Mouse (Mus musculus) heart, embryonic 12.5 days (tissue): ENCODE measurements around the gene Nkx6-1. TPM values are rescaled to one million over a fixed set of nuclear protein-coding genes. Genes with fewer than 3 reads are reported as not detected.

Experiments used
- ATAC-seq: fragments of 200-750 bp; cut with Nextera tagmentation; 2 replicates; pipeline ENCODE4 v1.8.0; 2017; ENCODE audit warnings: moderate TSS enrichment, moderate library complexity; ENCODE audit not compliant: insufficient number of reproducible peaks, low FRiP score
- H3K27ac ChIP-seq: fragments of 300-500 bp; sonication (generic); 2 replicates; pipeline ENCODE4 v1.5.1; 2016; ENCODE audit warnings: mild to moderate bottlenecking, moderate library complexity; ENCODE audit not compliant: poor library complexity, severe bottlenecking
- H3K27me3 ChIP-seq: fragments of 300-500 bp; sonication (generic); replicated peaks from 2 replicates; pipeline ENCODE4 v1.6.1; 2016; ENCODE audit warnings: mild to moderate bottlenecking, moderate library complexity
- H3K36me3 ChIP-seq: fragments of 300-500 bp; sonication (generic); 2 replicates; pipeline ENCODE4 v1.6.1; 2016; ENCODE audit warnings: mild to moderate bottlenecking, moderate library complexity
- H3K4me1 ChIP-seq: fragments of 300-500 bp; sonication (generic); replicated peaks from 2 replicates; pipeline ENCODE4 v1.6.1; 2016; ENCODE audit warnings: mild to moderate bottlenecking
- H3K4me2 ChIP-seq: fragments of 300-500 bp; sonication (generic); 2 replicates; pipeline ENCODE4 v1.6.1; 2016; ENCODE audit warnings: mild to moderate bottlenecking, moderate library complexity
- H3K4me3 ChIP-seq: fragments of 300-500 bp; sonication (generic); 2 replicates; pipeline ENCODE4 v1.5.1; 2016; ENCODE audit warnings: mild to moderate bottlenecking
- H3K9ac ChIP-seq: fragments of 300-500 bp; sonication (generic); 2 replicates; pipeline ENCODE4 v1.6.1; 2016; ENCODE audit warnings: mild to moderate bottlenecking, moderate library complexity
- H3K9me3 ChIP-seq: fragments of 300-500 bp; sonication (generic); replicated peaks from 2 replicates; pipeline ENCODE4 v1.6.1; 2016; ENCODE audit warnings: mild to moderate bottlenecking, moderate library complexity
- WGBS: fragments of 180-500 bp; shearing (Covaris S2); methylation state at CpG from one replicate; pipeline ENCODE4 v1.1.7; 2016; 5-methylcytosine and 5-hydroxymethylcytosine counted together
- polyA plus RNA-seq: library from polyadenylated mRNA; unstranded; fragments of >200 nt; fragmentation: Nextera tagmentation; extraction: Ambion mirVana; gene quantifications from 2 replicates; pipeline ENCODE4 v1.2.1, GENCODE M21; 2016

The Nkx6-1 gene
- 0.05 TPM in 1 of 2 replicates, not detected in the other for polyA plus RNA-seq

DNA sequence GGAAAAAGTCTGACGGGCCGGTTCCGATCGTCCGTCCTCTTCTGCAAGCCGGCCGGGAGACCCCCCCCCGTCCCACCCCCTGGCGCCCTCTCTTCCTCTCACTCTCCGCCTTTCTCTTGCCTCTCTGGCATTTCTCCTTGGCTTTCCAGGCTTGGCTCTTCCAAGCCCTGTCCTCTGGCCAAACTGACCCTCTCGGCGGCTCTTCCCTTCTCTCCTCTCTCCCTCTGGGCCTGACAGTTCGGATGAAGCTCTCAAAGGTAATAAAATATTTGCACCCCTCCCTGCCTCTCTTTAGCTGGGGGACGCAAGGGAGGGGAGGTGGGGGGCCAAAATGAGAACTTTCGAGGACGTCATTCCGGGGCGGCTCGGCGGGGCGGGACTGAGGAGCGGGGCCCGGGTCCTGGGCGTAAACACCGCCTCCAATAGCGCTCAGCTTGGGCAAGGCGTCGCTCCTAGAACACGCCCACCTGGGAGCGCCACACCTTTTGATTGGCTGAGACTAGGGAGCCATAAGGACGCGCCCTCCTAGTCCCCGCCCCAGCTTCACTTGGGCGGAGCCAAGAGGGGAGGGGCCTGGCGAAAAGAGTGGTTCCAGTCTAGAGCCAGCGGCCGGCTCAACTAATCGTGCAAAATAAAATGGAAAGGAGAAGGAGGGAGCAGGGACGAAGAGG is at the start of gene Nkx6-1:
TSS of gene Nkx6-1 (minus strand) at position 52 of the 671 bp plus-strand sequence.
- peak; percentile 94 for ATAC-seq
- H3K27ac ChIP-seq: no peak within 1 kb of the TSS
- peak within 1 kb of the TSS; percentile 73 for H3K4me2 ChIP-seq
- peak within 1 kb of the TSS; percentile 35 for H3K9ac ChIP-seq
- H3K9me3 ChIP-seq: no peaks in the 10 kb centered on the region
- H3K4me3 ChIP-seq: peak within 1 kb of the TSS; percentile 45
- under 1% methylated on average over 39 of the region's 39 CpGs for WGBS
- H3K36me3 ChIP-seq: no peaks in the 10 kb centered on the region
- H3K4me1 ChIP-seq: peaks cover 23% of the 10 kb centered on the region
- peaks cover 83% of the 10 kb centered on the region for H3K27me3 ChIP-seq

DNA sequence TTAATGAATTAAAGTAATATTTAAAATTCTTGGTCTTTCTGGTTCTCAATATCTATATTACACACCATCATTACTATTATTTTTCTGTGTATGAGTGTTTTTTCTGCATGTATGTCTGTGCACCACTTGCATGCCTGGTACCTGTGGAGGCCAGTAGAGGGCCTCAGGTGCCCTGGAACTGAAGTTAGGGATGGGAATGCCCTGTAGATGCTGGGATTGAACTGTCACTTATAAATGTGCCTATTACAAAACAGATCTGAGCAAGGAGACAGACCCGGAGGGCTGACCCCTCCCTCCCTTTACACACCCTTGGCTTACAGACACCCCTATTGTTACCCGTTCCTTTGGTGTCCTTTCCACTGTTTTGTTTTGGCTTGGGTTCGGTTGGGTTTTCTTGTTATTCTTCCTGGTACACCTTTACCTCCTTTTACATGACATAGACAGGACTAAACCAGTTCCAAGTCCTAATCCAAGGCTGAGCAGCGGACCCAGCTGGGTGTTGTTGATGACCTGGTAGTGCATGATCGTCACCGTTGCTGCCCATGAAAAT is 48.3 kb upstream of the Nkx6-1 start:
- H3K4me1 ChIP-seq: no peaks in the 10 kb centered on the region
- H3K36me3 ChIP-seq: no peaks in the 10 kb centered on the region
- no peaks in the 10 kb centered on the region for H3K27me3 ChIP-seq
- WGBS: 83% methylated on average over 6 of the region's 6 CpGs
- no peak overlapping the region for H3K4me2 ChIP-seq
- H3K9ac ChIP-seq: no peak overlapping the region
- H3K4me3 ChIP-seq: no peak overlapping the region
- no peak for ATAC-seq
- no peak overlapping the region for H3K27ac ChIP-seq
- no peaks in the 10 kb centered on the region for H3K9me3 ChIP-seq

DNA sequence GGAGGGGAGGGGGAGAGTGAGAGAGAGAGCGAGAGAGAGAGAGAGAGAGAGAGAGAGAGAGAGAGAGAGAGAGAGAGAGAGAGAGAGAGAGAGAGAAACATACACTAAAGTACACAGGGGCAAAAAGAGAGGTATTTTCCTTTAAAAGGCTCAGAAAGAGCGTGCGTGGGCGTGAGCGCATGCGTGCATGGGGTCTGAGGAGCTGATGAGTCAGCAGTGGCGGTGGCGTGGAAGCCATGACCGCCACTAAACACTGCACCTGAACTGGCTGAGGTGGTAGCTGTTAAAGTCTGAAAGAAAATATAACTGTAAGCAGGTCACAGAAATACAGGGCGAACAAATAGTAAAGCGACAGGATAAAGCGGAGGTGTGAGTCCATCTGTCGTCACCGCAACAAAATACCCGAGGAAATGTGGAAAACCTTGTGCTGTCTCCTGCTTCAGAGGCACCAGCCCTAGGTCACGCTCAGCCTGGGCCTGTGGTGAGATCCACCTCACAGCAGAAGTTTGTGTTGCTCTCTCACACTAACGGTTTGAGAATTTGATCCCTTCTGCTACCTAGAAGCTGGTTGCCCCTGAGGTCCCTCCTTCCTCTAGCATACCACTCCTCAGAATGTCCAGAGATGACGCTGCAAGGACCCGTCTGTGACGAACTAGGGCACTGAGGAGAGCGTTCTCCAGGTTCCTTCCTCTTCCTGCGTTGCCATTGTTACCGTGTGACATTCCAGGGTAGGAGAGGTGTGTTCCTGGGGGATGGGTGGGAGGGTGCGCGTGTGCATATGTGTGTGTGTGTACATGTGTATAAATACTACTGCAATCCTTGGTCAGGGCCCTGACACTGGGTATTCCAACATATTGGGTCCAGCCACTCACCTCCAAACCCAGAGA is 38.8 kb upstream of the Nkx6-1 start:
- Histone ChIP-seq H3K9me3 (no peaks in the 10 kb centered on the region), H3K27ac (no peak overlapping the region), H3K4me1 (no peaks in the 10 kb centered on the region), H3K36me3 (no peaks in the 10 kb centered on the region), H3K4me2 (peak overlapping the region; percentile 32), H3K27me3 (no peaks in the 10 kb centered on the region; the same call in 1 of the 2 replicates), H3K9ac (no peak overlapping the region), H3K4me3 (peak overlapping the region; percentile 10; the same call in 1 of the 2 replicates)
- no peak for ATAC-seq
- WGBS: 51% methylated on average over 24 of the region's 25 CpGs

DNA sequence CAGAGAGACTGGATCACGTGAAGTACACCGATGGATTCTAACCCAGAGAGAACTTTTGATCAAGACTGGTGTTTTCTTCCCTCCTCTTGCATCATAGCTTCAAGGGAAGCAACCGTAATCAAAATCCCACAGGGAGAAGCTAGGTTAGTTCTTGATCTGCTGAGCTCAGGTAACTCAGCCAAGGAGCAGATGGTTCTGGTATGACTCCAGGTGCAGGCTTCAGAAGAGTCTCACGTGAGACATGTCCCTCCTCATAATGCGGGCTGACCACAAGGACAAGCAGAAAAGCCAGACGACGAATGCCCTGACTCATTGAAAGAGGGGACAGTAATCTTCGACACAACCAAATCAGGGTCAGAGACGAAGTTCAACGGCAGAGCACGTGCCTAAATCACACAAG is 37.8 kb upstream of the Nkx6-1 start:
- no peak for ATAC-seq
- H3K9me3 ChIP-seq: no peaks in the 10 kb centered on the region
- H3K4me3 ChIP-seq: no peak overlapping the region
- no peak overlapping the region for H3K27ac ChIP-seq
- no peaks in the 10 kb centered on the region for H3K36me3 ChIP-seq
- peaks cover 4% of the 10 kb centered on the region; the same call in 1 of the 2 replicates for H3K27me3 ChIP-seq
- no peak overlapping the region for H3K4me2 ChIP-seq
- WGBS: 80% methylated on average over 11 of the region's 11 CpGs
- no peaks in the 10 kb centered on the region for H3K4me1 ChIP-seq
- H3K9ac ChIP-seq: no peak overlapping the region

DNA sequence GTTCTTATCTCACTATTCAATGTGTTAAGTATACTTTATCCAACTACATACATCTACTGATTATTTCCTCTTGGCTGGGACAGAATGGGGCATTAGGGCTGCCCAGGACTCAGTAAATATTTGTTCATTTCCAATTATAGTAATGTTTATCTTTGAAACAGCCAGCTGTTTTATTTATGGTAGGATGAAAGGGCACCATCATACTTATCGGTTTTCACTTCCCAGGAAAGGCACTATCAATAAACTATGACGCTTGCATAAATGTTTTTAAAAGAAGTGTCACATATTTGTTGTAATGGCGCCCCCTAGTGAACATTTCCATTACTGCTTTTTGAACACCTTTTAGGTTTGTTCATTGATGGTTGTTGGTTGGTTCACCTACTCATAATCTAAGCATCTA is 35.8 kb upstream of the Nkx6-1 start:
- H3K4me2 ChIP-seq: no peak overlapping the region

DNA sequence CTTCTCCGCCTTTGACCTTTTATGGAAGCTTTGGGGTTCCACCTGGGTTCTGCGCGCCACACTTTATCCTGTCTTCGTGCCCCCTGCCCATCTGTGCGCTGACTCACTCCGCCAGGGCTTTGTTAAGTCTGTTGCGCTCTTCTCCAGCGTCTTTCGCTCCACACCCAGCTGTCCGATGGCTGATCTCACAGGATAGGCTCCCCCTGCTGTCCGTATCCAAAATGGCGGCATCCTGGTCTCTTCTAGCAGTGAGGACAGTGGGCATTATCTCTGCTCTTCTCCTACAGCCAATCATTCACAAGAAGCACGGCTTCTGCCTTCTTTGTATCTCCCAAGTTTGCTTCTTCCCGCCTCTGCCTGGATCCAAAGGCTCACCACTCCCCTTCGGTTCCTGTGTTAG is 23.8 kb upstream of the Nkx6-1 start:
- H3K9ac ChIP-seq: no peak overlapping the region
- H3K9me3 ChIP-seq: no peaks in the 10 kb centered on the region
- H3K4me1 ChIP-seq: no peaks in the 10 kb centered on the region
- ATAC-seq: no peak
- no peaks in the 10 kb centered on the region for H3K36me3 ChIP-seq
- WGBS: 20% methylated on average over 15 of the region's 15 CpGs
- peak overlapping the region; percentile 48 for H3K4me2 ChIP-seq
- H3K27me3 ChIP-seq: peaks cover 7% of the 10 kb centered on the region; the same call in 1 of the 2 replicates
- H3K27ac ChIP-seq: no peak overlapping the region
- H3K4me3 ChIP-seq: no peak overlapping the region

More for the DNA sequence above, 35.8 kb upstream of the Nkx6-1 start:
- H3K9me3 ChIP-seq: no peaks in the 10 kb centered on the region
- no peaks in the 10 kb centered on the region for H3K4me1 ChIP-seq
- no peak overlapping the region for H3K27ac ChIP-seq
- WGBS: 10% methylated on average over 3 of the region's 3 CpGs
- peaks cover 4% of the 10 kb centered on the region; the same call in 1 of the 2 replicates for H3K27me3 ChIP-seq
- H3K4me3 ChIP-seq: no peak overlapping the region
- no peaks in the 10 kb centered on the region for H3K36me3 ChIP-seq
- ATAC-seq: no peak
- H3K9ac ChIP-seq: no peak overlapping the region

DNA sequence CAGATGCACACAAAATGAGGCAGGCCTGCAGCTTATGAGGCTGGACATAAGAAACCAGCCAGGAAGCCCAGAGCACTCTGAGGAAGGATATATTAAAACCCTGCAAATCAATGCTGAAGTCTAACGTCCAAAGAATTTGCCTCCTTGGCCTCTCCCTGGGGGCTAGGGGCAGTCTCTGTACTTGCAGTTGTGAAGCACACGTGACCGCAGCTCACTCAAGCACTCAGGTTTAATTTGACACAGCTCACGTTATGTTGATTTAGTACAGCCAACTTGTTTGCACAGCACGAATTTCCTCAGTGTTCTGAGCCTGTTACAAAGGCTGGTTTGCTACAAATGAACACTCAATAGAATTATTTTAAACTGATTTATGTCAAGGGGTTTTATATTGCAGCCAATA is 18.5 kb upstream of the Nkx6-1 start:
- H3K9ac ChIP-seq: no peak overlapping the region
- ATAC-seq: no peak
- 61% methylated on average over 5 of the region's 5 CpGs for WGBS
- H3K4me2 ChIP-seq: no peak overlapping the region
- H3K36me3 ChIP-seq: no peaks in the 10 kb centered on the region
- H3K27me3 ChIP-seq: peaks cover 7% of the 10 kb centered on the region; the same call in 1 of the 2 replicates
- H3K4me1 ChIP-seq: no peaks in the 10 kb centered on the region
- H3K4me3 ChIP-seq: no peak overlapping the region
- no peak overlapping the region for H3K27ac ChIP-seq
- H3K9me3 ChIP-seq: no peaks in the 10 kb centered on the region

DNA sequence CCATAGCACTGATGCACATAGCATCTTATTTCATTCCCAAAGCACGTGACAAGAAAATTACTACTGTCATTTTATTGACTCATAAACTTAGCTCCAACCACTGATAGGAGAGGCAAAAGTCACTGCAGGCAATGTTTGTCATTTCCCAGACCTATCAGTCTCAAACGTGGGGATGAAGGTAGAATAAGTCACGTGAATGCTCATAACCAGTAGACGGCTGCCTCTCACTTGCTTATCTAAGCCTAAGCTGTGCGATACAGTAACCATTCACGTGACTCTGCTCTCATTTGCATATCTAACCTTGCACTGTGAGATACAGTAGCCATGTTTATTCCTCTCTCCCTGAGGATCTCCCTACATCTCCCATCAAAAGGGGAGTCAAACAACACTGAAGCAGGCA is 15.5 kb upstream of the Nkx6-1 start:
- H3K4me3 ChIP-seq: no peak overlapping the region
- no peak overlapping the region for H3K4me2 ChIP-seq
- WGBS: 62% methylated on average over 6 of the region's 6 CpGs
- H3K36me3 ChIP-seq: no peaks in the 10 kb centered on the region
- H3K9ac ChIP-seq: no peak overlapping the region
- no peak for ATAC-seq
- no peaks in the 10 kb centered on the region for H3K4me1 ChIP-seq
- H3K27me3 ChIP-seq: no peaks in the 10 kb centered on the region
- no peak overlapping the region for H3K27ac ChIP-seq
- H3K9me3 ChIP-seq: no peaks in the 10 kb centered on the region

DNA sequence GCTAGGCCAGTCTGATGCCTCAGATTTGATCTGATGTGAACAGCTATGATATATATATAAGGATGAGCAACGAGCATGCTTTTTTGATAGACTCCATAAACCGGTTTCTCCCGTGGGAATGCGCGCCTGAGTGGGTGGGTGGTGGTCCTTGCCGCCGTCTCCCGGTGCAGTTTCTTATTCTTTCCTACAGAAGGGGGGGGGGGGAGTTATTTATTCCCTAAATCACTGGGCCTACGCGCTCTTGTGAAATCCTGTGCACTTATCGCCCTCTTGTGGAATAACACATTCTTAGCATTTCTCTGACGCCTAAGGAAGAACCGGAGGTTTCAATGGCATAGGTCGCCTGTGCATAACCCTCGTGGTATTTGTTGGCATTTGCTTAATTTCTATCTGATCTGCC is 4.6 kb upstream of the Nkx6-1 start:
- Histone ChIP-seq H3K27me3 (peaks cover 55% of the 10 kb centered on the region), H3K4me1 (peaks cover 11% of the 10 kb centered on the region), H3K9ac (no peak overlapping the region), H3K27ac (no peak overlapping the region), H3K9me3 (no peaks in the 10 kb centered on the region), H3K36me3 (no peaks in the 10 kb centered on the region), H3K4me3 (no peak overlapping the region), H3K4me2 (no peak overlapping the region)
- no peak for ATAC-seq
- WGBS: 4% methylated on average over 15 of the region's 15 CpGs

DNA sequence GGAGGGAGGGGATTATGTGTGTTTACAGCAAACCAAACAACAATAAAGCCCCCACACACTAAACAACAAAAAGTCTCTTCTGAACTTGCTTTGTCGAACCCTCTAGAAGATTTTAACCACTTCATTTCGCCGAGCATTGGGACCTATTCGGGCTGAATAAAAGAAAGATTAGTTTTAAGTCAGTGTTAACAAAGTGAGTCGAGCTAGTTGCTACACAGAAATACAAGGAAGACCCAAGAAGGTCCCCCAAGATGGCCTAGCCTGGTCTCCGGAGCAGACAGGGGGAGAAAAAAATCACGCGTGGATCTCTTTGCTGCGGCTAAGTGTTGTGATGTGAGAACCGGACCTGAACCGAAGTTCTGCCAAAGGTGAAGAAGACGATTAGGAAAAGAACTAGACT is 3.7 kb upstream of the Nkx6-1 start:
- H3K27ac ChIP-seq: no peak overlapping the region
- no peak overlapping the region for H3K4me3 ChIP-seq
- no peak for ATAC-seq
- 8% methylated on average over 12 of the region's 12 CpGs for WGBS
- no peaks in the 10 kb centered on the region for H3K36me3 ChIP-seq
- H3K9me3 ChIP-seq: no peaks in the 10 kb centered on the region
- peaks cover 20% of the 10 kb centered on the region for H3K4me1 ChIP-seq
- no peak overlapping the region for H3K9ac ChIP-seq
- no peak overlapping the region for H3K4me2 ChIP-seq
- H3K27me3 ChIP-seq: peaks cover 63% of the 10 kb centered on the region

DNA sequence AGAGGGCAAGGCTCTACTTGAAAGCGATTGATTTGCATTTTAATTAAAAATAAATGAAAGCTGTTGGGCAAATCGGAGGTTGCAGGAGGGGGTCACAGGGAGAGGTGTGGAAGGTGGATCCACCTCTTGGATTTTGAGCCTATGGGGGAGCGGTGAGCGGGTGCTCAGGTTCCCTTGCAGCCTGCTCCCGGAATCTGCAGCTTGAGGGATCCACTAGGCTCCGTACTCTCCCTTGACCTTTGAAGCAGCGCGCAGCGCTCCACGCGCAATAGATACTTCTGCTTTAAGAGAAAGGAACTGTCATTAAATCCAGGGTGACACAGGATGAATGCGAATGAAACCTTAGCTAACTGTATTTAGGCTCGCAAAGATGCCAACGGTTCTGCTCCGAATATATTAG is 3.2 kb upstream of the Nkx6-1 start:
- no peak overlapping the region for H3K27ac ChIP-seq
- peaks cover 23% of the 10 kb centered on the region for H3K4me1 ChIP-seq
- H3K9ac ChIP-seq: no peak overlapping the region
- H3K4me3 ChIP-seq: no peak overlapping the region
- no peak overlapping the region for H3K4me2 ChIP-seq
- ATAC-seq: no peak
- 4% methylated on average over 15 of the region's 15 CpGs for WGBS
- H3K9me3 ChIP-seq: no peaks in the 10 kb centered on the region
- H3K27me3 ChIP-seq: peaks cover 67% of the 10 kb centered on the region
- H3K36me3 ChIP-seq: no peaks in the 10 kb centered on the region
